Mouse (Mus musculus) CH12.LX (cell line): ENCODE results near the gene Abhd4. TPM values are rescaled to one million over a fixed set of nuclear protein-coding genes. Genes with fewer than 3 reads are reported as not detected.

Experiments
- DNase-seq: peaks from one replicate; pipeline ENCODE4 v3.0.0-alpha.2; 2013; ENCODE audit errors: extremely low read depth
- H3K27ac ChIP-seq: 2 replicates; pipeline ENCODE4 v1.5.1; 2012; ENCODE audit warnings: low read depth, mild to moderate bottlenecking, control low read depth, moderate library complexity; ENCODE audit not compliant: insufficient read depth
- H3K27me3 ChIP-seq: replicated peaks from 2 replicates; pipeline ENCODE3; 2012; ENCODE audit warnings: inconsistent platforms
- H3K36me3 ChIP-seq, 2 experiments: replicated peaks in 1 of 2; 2 replicates each; pipeline versions ENCODE3 to v1.6.1; 2012; ENCODE audit warnings: inconsistent platforms in 1 of 2, low read length in 1 of 2, mild to moderate bottlenecking in 1 of 2, mixed read lengths in 1 of 2, moderate library complexity in 1 of 2; ENCODE audit not compliant: control insufficient read depth in 1 of 2, insufficient read depth in 1 of 2
- H3K4me1 ChIP-seq, 2 experiments: 2 replicates each; pipeline ENCODE4 v1.6.1; 2012; ENCODE audit warnings: inconsistent platforms in 1 of 2, moderate library complexity in 1 of 2; ENCODE audit not compliant: insufficient read depth in 2 of 2, control insufficient read depth in 1 of 2
- H3K4me2 ChIP-seq: 2 replicates; pipeline ENCODE4 v1.6.1; 2012; ENCODE audit warnings: low read depth, mild to moderate bottlenecking, control low read depth; ENCODE audit not compliant: poor library complexity, insufficient read depth, severe bottlenecking
- H3K4me3 ChIP-seq, 3 experiments: fragments of 150-350 bp in 1 of 3; sonication (generic) in 1 of 3; replicated peaks in 1 of 3; 2 replicates each; pipeline versions ENCODE3 to v1.5.1; 2011 to 2012; ENCODE audit warnings: low read depth in 2 of 3, low read length in 2 of 3, mild to moderate bottlenecking in 2 of 3, moderate library complexity in 2 of 3, control low read depth in 1 of 3, improper control_type of control experiment in 1 of 3, inconsistent platforms in 1 of 3, mixed read lengths in 1 of 3; ENCODE audit not compliant: poor library complexity in 1 of 3
- H3K79me2 ChIP-seq: replicated peaks from 2 replicates; pipeline ENCODE4 v1.6.1; 2012; ENCODE audit warnings: mild to moderate bottlenecking, moderate library complexity; ENCODE audit not compliant: control insufficient read depth, poor library complexity, insufficient read depth, severe bottlenecking; ENCODE audit errors: extremely low read depth
- H3K9ac ChIP-seq: 2 replicates; pipeline ENCODE4 v1.6.1; 2012; ENCODE audit warnings: low read depth, mild to moderate bottlenecking, control low read depth, moderate library complexity; ENCODE audit not compliant: insufficient read depth
- H3K9me3 ChIP-seq: replicated peaks from 2 replicates; pipeline ENCODE3; 2012; ENCODE audit warnings: low read length, inconsistent platforms, mixed read lengths
- BHLHE40 ChIP-seq: IDR thresholded peaks from 2 replicates; pipeline ENCODE4 v1.6.1; 2011; ENCODE audit warnings: mild to moderate bottlenecking, low read depth, low read length, improper control_type of control experiment
- CHD1 ChIP-seq: IDR thresholded peaks from 2 replicates; pipeline ENCODE4 v1.6.1; 2012; ENCODE audit warnings: low read depth, low read length, improper control_type of control experiment, inconsistent platforms
- CHD2 ChIP-seq: IDR thresholded peaks from 2 replicates; pipeline ENCODE4 v1.6.1; 2011; ENCODE audit warnings: low read length, improper control_type of control experiment
- CTCF ChIP-seq, 2 experiments: IDR thresholded peaks in 1 of 2; conservative IDR thresholded peaks in 1 of 2; 2 replicates each; pipeline ENCODE4 v1.5.1; 2011 to 2012; ENCODE audit warnings: low read depth in 2 of 2, low read length in 2 of 2, improper control_type of control experiment in 1 of 2, inconsistent platforms in 1 of 2, mild to moderate bottlenecking in 1 of 2, moderate library complexity in 1 of 2
- E2F4 ChIP-seq: IDR thresholded peaks from 2 replicates; pipeline ENCODE4 v1.6.1; 2011; ENCODE audit warnings: low read depth, low read length, improper control_type of control experiment; ENCODE audit not compliant: insufficient replicate concordance
- ELF1 ChIP-seq: IDR thresholded peaks from 2 replicates; pipeline ENCODE4 v1.6.1; 2014; ENCODE audit warnings: low read depth, mild to moderate bottlenecking, inconsistent platforms, low read length, improper control_type of control experiment
- EP300 ChIP-seq: IDR thresholded peaks from 2 replicates; pipeline ENCODE4 v1.6.1; 2011; ENCODE audit warnings: low read length, improper control_type of control experiment
- ETS1 ChIP-seq: conservative IDR thresholded peaks from 2 replicates; pipeline ENCODE4 v1.6.1; 2012; ENCODE audit warnings: low read depth, mild to moderate bottlenecking, inconsistent platforms, low read length, improper control_type of control experiment, moderate library complexity
- GABPA ChIP-seq: IDR thresholded peaks from 2 replicates; pipeline ENCODE4 v1.6.1; 2012; ENCODE audit warnings: low read depth, low read length, improper control_type of control experiment, inconsistent platforms; ENCODE audit not compliant: insufficient replicate concordance
- HCFC1 ChIP-seq: IDR thresholded peaks from 2 replicates; pipeline ENCODE4 v1.6.1; 2012; ENCODE audit warnings: low read depth, mild to moderate bottlenecking, inconsistent platforms, low read length, improper control_type of control experiment
- IRF4 ChIP-seq: IDR thresholded peaks from 2 replicates; pipeline ENCODE4 v1.6.1; 2014; ENCODE audit warnings: low read depth, mild to moderate bottlenecking, inconsistent platforms, low read length, improper control_type of control experiment
- JUN ChIP-seq: IDR thresholded peaks from 2 replicates; pipeline ENCODE4 v1.6.1; 2011; ENCODE audit warnings: low read depth, mild to moderate bottlenecking, low read length, improper control_type of control experiment, moderate library complexity; ENCODE audit not compliant: insufficient read depth
- JUND ChIP-seq: conservative IDR thresholded peaks from 2 replicates; pipeline ENCODE4 v1.6.1; 2011; ENCODE audit warnings: low read depth, low read length, improper control_type of control experiment
- KAT2A ChIP-seq: IDR thresholded peaks from 2 replicates; pipeline ENCODE4 v1.6.1; 2012; ENCODE audit warnings: low read length, improper control_type of control experiment, inconsistent platforms; ENCODE audit not compliant: insufficient replicate concordance
- MAX ChIP-seq: IDR thresholded peaks from 2 replicates; pipeline ENCODE4 v1.6.1; 2011; ENCODE audit warnings: low read length, improper control_type of control experiment
- MAZ ChIP-seq: IDR thresholded peaks from 2 replicates; pipeline ENCODE4 v1.6.1; 2012; ENCODE audit warnings: low read depth, mild to moderate bottlenecking, inconsistent platforms, low read length, improper control_type of control experiment, moderate library complexity
- MEF2A ChIP-seq: IDR thresholded peaks from 2 replicates; pipeline ENCODE4 v1.6.1; 2014; ENCODE audit warnings: low read depth, mild to moderate bottlenecking, inconsistent platforms, low read length, improper control_type of control experiment, borderline replicate concordance
- MXI1 ChIP-seq: IDR thresholded peaks from 2 replicates; pipeline ENCODE4 v1.6.1; 2011; ENCODE audit warnings: mild to moderate bottlenecking, low read depth, low read length, improper control_type of control experiment
- NELFE ChIP-seq: IDR thresholded peaks from 2 replicates; pipeline ENCODE4 v1.6.1; 2011; ENCODE audit warnings: low read depth, low read length, improper control_type of control experiment
- NRF1 ChIP-seq: IDR thresholded peaks from 2 replicates; pipeline ENCODE4 v1.6.1; 2014; ENCODE audit warnings: low read depth, mild to moderate bottlenecking, inconsistent platforms, low read length, improper control_type of control experiment, moderate library complexity
- POLR2A ChIP-seq: IDR thresholded peaks from 2 replicates; pipeline ENCODE4 v1.6.1; 2011; ENCODE audit warnings: low read depth, mild to moderate bottlenecking, improper control_type of control experiment, low read length
- POLR2AphosphoS2 ChIP-seq: IDR thresholded peaks from 2 replicates; pipeline ENCODE4 v1.6.1; 2011; ENCODE audit warnings: low read depth, low read length, improper control_type of control experiment
- RAD21 ChIP-seq: IDR thresholded peaks from 2 replicates; pipeline ENCODE4 v1.6.1; 2011; ENCODE audit warnings: low read depth, mild to moderate bottlenecking, low read length, improper control_type of control experiment, moderate library complexity
- RCOR1 ChIP-seq: conservative IDR thresholded peaks from 2 replicates; pipeline ENCODE4 v1.6.1; 2012; ENCODE audit warnings: low read depth, mild to moderate bottlenecking, inconsistent platforms, low read length, improper control_type of control experiment
- SIN3A ChIP-seq: IDR thresholded peaks from 2 replicates; pipeline ENCODE4 v1.6.1; 2012; ENCODE audit warnings: low read length, improper control_type of control experiment, inconsistent platforms
- SMC3 ChIP-seq: IDR thresholded peaks from 2 replicates; pipeline ENCODE4 v1.6.1; 2011; ENCODE audit warnings: low read depth, low read length, improper control_type of control experiment
- TBP ChIP-seq: conservative IDR thresholded peaks from 2 replicates; pipeline ENCODE4 v1.6.1; 2011; ENCODE audit warnings: low read depth, low read length, improper control_type of control experiment
- TCF12 ChIP-seq: IDR thresholded peaks from 2 replicates; pipeline ENCODE4 v1.6.1; 2014; ENCODE audit warnings: low read depth, mild to moderate bottlenecking, inconsistent platforms, low read length, improper control_type of control experiment
- UBTF ChIP-seq: IDR thresholded peaks from 2 replicates; pipeline ENCODE4 v1.6.1; 2012; ENCODE audit warnings: low read depth, mild to moderate bottlenecking, inconsistent platforms, low read length, improper control_type of control experiment, moderate library complexity
- USF2 ChIP-seq: conservative IDR thresholded peaks from 2 replicates; pipeline ENCODE4 v1.6.1; 2011; ENCODE audit warnings: low read depth, low read length, improper control_type of control experiment
- ZC3H11A ChIP-seq: IDR thresholded peaks from 2 replicates; pipeline ENCODE4 v1.6.1; 2012; ENCODE audit warnings: low read depth, mild to moderate bottlenecking, inconsistent platforms, low read length, improper control_type of control experiment
- ZKSCAN1 ChIP-seq: IDR thresholded peaks from 2 replicates; pipeline ENCODE4 v1.6.1; 2012; ENCODE audit warnings: low read depth, inconsistent platforms, low read length, improper control_type of control experiment, borderline replicate concordance
- ZNF384 ChIP-seq: IDR thresholded peaks from 2 replicates; pipeline ENCODE4 v1.6.1; 2012; ENCODE audit warnings: low read depth, low read length, improper control_type of control experiment, inconsistent platforms
- dilution Hi-C: fragments of 300-500 bp; cut with MboI; formaldehyde crosslinking; loops from 2 replicates; pipeline ENCODE4 v1.14.3; 2020; ENCODE audit warnings: low sequenced_read_pairs; ENCODE audit not compliant: extremely low pct_unique_long_range_greater_than_20kb, extremely low pct_ligation_motif_present
- in situ Hi-C: fragments of 300-500 bp; cut with MboI; formaldehyde crosslinking; loops from 3 replicates; pipeline ENCODE4 v1.14.3; 2019; ENCODE audit warnings: low sequenced_read_pairs, low pct_ligation_motif_present, low pct_unique_long_range_greater_than_20kb, mixed read lengths
- polyA plus RNA-seq: library from polyadenylated mRNA; unstranded; fragments of >175 nt; gene quantifications from 2 replicates; pipeline ENCODE4 v1.2.1, GENCODE M21; 2012; ENCODE audit warnings: low read depth; ENCODE audit not compliant: insufficient read length
- total RNA-seq, 2 experiments: library from RNA; depleted of rRNA; stranded (reverse); fragments of 300-350 nt in 1 of 2; fragments of >200 nt in 1 of 2; gene quantifications; 2 replicates each; pipeline ENCODE4 v1.2.3; 2012 to 2014

Gene Abhd4
- total RNA-seq (2012; rRNA removed) (13.4 and 19.8 TPM in 2 replicates), total RNA-seq (2014; rRNA removed) (13.4 and 15.9 TPM in 2 replicates), polyA plus RNA-seq (22.0 and 23.0 TPM in 2 replicates)

DNA sequence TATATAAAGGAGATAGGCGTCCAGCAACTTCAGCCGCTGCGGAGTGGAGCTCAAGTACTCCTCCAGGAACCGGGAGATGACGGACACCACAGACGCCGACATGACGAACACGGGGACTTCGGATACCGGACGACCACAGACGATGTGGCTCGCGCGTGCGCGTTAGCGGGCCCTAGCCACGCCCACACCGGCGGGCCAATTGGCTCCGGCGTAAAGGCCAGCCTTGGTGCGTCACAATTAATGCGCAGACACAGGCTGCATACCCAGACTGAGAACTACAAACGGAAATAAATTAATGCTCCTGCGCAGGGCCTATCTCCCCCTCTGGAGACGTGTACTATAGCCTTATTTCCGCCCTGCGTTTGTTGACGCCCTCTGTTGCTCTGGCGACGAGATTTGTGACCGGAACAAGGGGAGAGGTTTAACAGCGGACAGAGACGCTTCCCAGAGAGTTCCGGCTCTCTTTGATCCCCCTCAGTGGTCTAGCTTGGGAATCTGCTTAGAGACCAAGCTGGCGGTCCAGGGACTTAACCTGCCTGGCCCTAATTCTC lies at the start of gene Abhd4, which contains the start of gene Dad1:
Gene Abhd4 (plus strand): TSS at position 448 of the 551 bp plus-strand sequence.
Gene Dad1 (minus strand): TSS at position 364 of the 551 bp plus-strand sequence.
- TF ChIP-seq KAT2A (peak; percentile 83; the same call in 1 of the 2 replicates), GABPA (no peak; the same call in 1 of the 2 replicates), JUND (no peak), MAX (peak; percentile 37; the same call in 1 of the 2 replicates), BHLHE40 (0 out of 2 replicates have a peak, but pooled peaks have one; percentile 4), MAZ (peak; percentile 24; the same call in 1 of the 2 replicates), IRF4 (peak; percentile 63), SIN3A (peak; percentile 99), HCFC1 (peak; percentile 92), CHD2 (0 out of 2 replicates have a peak, but pooled peaks have one; percentile 32), E2F4 (no peak), SMC3 (no peak), POLR2AphosphoS2 (no peak; the same call in 1 of the 2 replicates), MEF2A (peak; percentile 60; the same call in 1 of the 2 replicates), RCOR1 (no peak), NELFE (peak; percentile 82), ZC3H11A (no peak), JUN (0 out of 2 replicates have a peak, but pooled peaks have one; percentile 12), NRF1 (peak; percentile 90), ETS1 (no peak), RAD21 (no peak), CHD1 (no peak), TBP (peak; percentile 49; the same call in 1 of the 2 replicates), TCF12 (peak; percentile 76), ZNF384 (no peak), MXI1 (peak; percentile 94), USF2 (no peak), ELF1 (peak; percentile 88), POLR2A (peak; percentile 96), EP300 (no peak), CTCF (conservative IDR thresholded peaks at IDR 0.05 in 1 of 2, IDR thresholded peaks at IDR 0.05 in 1 of 2; ENCODE audit: low read depth in 2 of 2, low read length in 2 of 2) (no peak), ZKSCAN1 (no peak), UBTF (no peak)
- dilution Hi-C loops = no loop called here
- peaks cover 11 to 48% of the 10 kb centered on the region in 2 experiments; a peak in 3 of 4 replicates for H3K4me1 ChIP-seq

More for the DNA sequence above, at the start of gene Abhd4, which contains the start of gene Dad1:
- Histone ChIP-seq H3K9me3 (no peaks in the 10 kb centered on the region), H3K4me2 (peak within 1 kb of the TSS; percentile 100), H3K79me2 (peaks cover 34% of the 10 kb centered on the region), H3K4me3 (peak within 1 kb of the TSS; percentile 75 to 92 (median 85)), H3K36me3 (peaks cover 7 to 26% of the 10 kb centered on the region in 2 experiments), H3K27ac (peak within 1 kb of the TSS; percentile 22; the same call in 1 of the 2 replicates), H3K9ac (peak within 1 kb of the TSS; percentile 92), H3K27me3 (no peaks in the 10 kb centered on the region)
- DNase-seq = peak; percentile 99
- in situ Hi-C loops = loop anchor here (10.0 kb wide), 1 partner anchor 91 kb away; no protein-coding TSS in a partner anchor
